Mouse (Mus musculus) thymus, adult 2 months (tissue): ENCODE results near the gene Thrsp. TPM values are rescaled to one million over a fixed set of nuclear protein-coding genes. Genes with fewer than 3 reads are reported as not detected.

Experiments
- DNase-seq: peaks from one replicate; pipeline ENCODE4 v3.0.0; 2021
- H3K27ac ChIP-seq: fragments of 200-500 bp; 2 replicates; pipeline ENCODE4 v1.5.1; 2012; ENCODE audit warnings: low read length, control low read depth; ENCODE audit not compliant: control insufficient read depth, insufficient read depth
- H3K27me3 ChIP-seq: fragments of 200-500 bp; 2 replicates; pipeline ENCODE4 v1.6.1; 2012; ENCODE audit warnings: mild to moderate bottlenecking, low read length, moderate library complexity, mixed read lengths; ENCODE audit not compliant: control insufficient read depth, insufficient read depth
- H3K36me3 ChIP-seq: fragments of 200-500 bp; 2 replicates; pipeline ENCODE4 v1.6.1; 2012; ENCODE audit warnings: mild to moderate bottlenecking, low read length, moderate library complexity; ENCODE audit not compliant: control insufficient read depth, insufficient read depth
- H3K4me1 ChIP-seq: fragments of 200-500 bp; replicated peaks from 2 replicates; pipeline ENCODE4 v1.6.1; 2012; ENCODE audit warnings: low read length; ENCODE audit not compliant: control insufficient read depth, insufficient read depth
- H3K4me3 ChIP-seq: fragments of 200-500 bp; 2 replicates; pipeline ENCODE4 v1.5.1; 2012; ENCODE audit warnings: mild to moderate bottlenecking, low read length, control low read depth, moderate library complexity; ENCODE audit not compliant: control insufficient read depth, insufficient read depth
- CTCF ChIP-seq: fragments of 200-500 bp; IDR thresholded peaks from 2 replicates; pipeline ENCODE4 v1.5.1; 2012; ENCODE audit warnings: mild to moderate bottlenecking, control low read depth, low read length, moderate library complexity, borderline replicate concordance; ENCODE audit not compliant: control insufficient read depth, poor library complexity, insufficient read depth; ENCODE audit errors: extremely low read depth
- POLR2A ChIP-seq: fragments of 200-500 bp; IDR thresholded peaks from 2 replicates; pipeline ENCODE4 v1.6.1; 2012; ENCODE audit warnings: mild to moderate bottlenecking, low read length, control low read depth, moderate library complexity; ENCODE audit not compliant: control insufficient read depth, poor library complexity, insufficient read depth; ENCODE audit errors: extremely low read depth
- WGBS: fragments of 180-500 bp; shearing (Covaris S2); methylation state at CpG from one replicate; pipeline ENCODE4 v1.1.7; 2018; 5-methylcytosine and 5-hydroxymethylcytosine counted together
- polyA plus RNA-seq: library from polyadenylated mRNA; depleted of rRNA; stranded (reverse); fragments of >200 nt; gene quantifications from 2 replicates; pipeline ENCODE4 v1.2.3, GENCODE M21; 2012

Thrsp gene
- polyA plus RNA-seq, 1 experiment, result 116 TPM

DNA sequence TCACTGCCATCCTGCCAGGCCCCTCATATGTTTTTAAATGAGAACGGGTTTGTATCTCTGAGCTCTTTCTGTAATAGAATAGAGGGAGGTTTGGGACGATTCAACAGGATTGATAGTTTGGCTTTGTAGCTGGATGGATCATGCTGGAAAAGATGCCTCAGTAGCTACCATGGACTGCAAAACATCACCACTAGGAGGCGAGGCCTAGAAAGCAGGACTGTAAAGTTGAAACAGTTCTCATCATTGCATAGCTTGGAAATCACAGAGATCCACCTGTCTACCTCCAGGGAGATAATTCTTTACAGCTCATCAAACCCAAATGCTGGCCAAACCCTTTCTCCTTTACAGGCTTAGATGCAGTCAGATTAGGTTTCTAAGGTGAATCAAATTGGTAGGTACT is 6.0 kb downstream of the Thrsp start:
- TF ChIP-seq POLR2A (no peak), CTCF (no peak)
- 95% methylated on average over 3 of the region's 3 CpGs for WGBS
- H3K36me3 ChIP-seq, result peaks cover 9% of the 10 kb centered on the region
- H3K27me3 ChIP-seq, result no peaks in the 10 kb centered on the region
- no peaks in the 10 kb centered on the region for H3K4me1 ChIP-seq
- DNase-seq, result no peak
- no peak overlapping the region for H3K4me3 ChIP-seq
- no peak overlapping the region for H3K27ac ChIP-seq

DNA sequence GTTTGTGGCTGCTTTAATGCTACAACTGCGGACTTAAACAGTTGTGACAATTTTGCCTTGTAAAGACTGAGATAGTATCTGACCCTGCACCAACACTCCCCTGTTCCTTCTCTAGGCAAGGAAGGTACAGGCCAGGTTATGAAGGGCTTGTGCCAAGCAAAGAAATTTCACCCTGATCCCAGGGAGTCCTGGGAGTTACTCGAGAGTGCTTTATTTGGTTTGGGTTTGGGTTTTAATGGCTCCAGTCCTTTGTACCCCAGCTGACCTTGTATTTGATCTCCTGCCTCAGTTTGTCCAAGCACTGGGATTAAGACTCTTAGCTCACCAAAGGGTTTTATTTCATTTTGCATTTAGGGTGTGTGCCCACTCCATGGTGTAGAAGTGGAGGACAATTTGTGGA is 6.4 kb downstream of the Thrsp start:
- no peak for TF ChIP-seq POLR2A
- no peak for TF ChIP-seq CTCF
- WGBS, result 95% methylated on average over 2 of the region's 2 CpGs
- no peak for DNase-seq
- no peaks in the 10 kb centered on the region for H3K4me1 ChIP-seq
- H3K27ac ChIP-seq, result no peak overlapping the region
- H3K36me3 ChIP-seq, result peaks cover 9% of the 10 kb centered on the region
- H3K27me3 ChIP-seq, result no peaks in the 10 kb centered on the region
- no peak overlapping the region for H3K4me3 ChIP-seq

DNA sequence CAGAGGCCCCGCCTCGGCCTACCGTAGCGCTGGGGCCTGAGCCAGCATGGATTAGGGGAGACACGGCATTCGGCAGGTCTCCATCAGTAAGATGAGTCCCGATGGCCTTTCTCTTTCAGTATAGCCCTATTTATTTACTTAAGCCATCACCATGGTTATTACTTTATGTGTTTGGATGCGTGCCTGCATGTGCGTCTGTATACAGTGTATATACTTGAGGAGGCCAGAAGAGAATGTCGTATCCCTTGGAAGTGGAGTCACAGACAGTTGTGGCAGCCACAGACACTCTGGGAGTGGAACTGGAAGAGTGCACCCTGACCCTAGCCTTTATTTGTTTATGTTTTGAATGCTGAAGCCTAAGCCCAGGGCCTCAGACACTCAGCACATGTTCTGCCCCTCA is 10.4 kb downstream of the Thrsp start:
- no peak for DNase-seq
- Histone ChIP-seq H3K27me3 (no peaks in the 10 kb centered on the region), H3K4me1 (no peaks in the 10 kb centered on the region), H3K36me3 (peaks cover 9% of the 10 kb centered on the region), H3K27ac (no peak overlapping the region), H3K4me3 (no peak overlapping the region)
- 95% methylated on average over 10 of the region's 10 CpGs for WGBS
- TF ChIP-seq POLR2A (no peak), CTCF (no peak)

DNA sequence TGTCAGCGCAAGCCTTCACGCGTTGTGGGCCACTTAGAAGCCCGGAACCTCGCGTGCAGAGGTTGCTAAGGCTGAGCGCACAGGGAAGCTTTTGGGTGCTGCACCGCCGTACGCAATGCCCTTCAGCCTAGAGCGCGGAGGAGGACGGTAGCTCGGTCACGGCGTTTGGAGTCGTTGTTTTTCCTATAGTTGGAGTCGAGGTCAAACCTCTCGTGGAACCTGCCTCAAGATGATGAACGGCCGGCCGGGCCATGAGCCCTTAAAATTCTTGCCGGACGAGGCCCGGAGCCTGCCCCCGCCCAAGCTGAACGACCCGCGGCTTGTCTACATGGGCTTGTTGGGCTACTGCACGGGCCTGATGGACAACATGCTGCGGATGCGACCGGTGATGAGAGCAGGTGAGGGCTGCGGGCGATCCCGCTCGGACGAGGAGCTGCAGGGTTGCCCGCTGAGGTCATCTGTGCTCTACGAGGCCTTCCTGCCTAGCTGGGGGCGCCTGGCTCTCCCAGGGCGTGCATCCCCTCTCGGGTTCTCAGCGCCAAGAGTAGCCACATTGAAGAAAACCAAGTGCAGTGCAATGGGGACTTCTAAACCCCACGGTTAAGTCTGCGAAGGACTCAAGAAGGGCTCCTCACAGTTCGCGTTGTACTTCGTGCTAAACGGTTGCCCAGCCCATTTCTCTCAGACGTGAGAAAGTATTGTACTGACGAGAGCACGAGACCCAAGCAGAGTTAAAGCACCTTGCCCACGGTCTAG is 17.4 kb downstream of the Thrsp start, which contains the start of gene Ndufc2:
Gene Ndufc2 (plus strand): TSS at position 44 of the 756 bp plus-strand sequence.
- H3K27me3 ChIP-seq, result no peaks in the 10 kb centered on the region
- H3K27ac ChIP-seq, result no peak within 1 kb of the TSS
- H3K36me3 ChIP-seq, result no peaks in the 10 kb centered on the region
- 0 out of 2 replicates have a peak, but pooled peaks have one; percentile 17 for TF ChIP-seq CTCF
- 0 out of 2 replicates have a peak, but pooled peaks have one; percentile 32 for TF ChIP-seq POLR2A
- WGBS, result under 1% methylated on average over 54 of the region's 54 CpGs
- peak; percentile 69 for DNase-seq
- peaks cover 8% of the 10 kb centered on the region for H3K4me1 ChIP-seq
- peak within 1 kb of the TSS; percentile 92 for H3K4me3 ChIP-seq

DNA sequence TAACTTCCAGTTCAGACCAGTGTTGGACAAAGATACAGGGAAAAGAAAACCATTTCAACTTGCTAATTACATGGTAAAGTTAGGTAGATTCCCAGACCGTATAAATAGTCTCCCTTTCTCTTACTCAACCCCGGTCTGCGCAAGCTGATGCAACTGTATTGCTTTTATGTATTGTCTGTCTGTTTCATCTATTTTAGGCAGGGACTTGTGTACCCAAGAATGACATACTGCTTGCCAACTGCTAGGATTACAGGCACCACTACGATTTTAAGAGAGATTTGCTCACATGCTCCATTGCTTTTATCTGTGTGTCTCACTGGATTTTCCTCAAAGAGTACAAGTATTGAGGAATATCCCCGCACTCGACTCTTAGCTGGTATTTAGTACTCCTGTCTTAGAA is 18.6 kb downstream of the Thrsp start:
- H3K4me3 ChIP-seq, result no peak overlapping the region
- no peak for DNase-seq
- no peak for TF ChIP-seq CTCF
- TF ChIP-seq POLR2A, result no peak
- 94% methylated on average over 6 of the region's 6 CpGs for WGBS
- no peaks in the 10 kb centered on the region for H3K27me3 ChIP-seq
- H3K27ac ChIP-seq, result no peak overlapping the region
- no peaks in the 10 kb centered on the region for H3K36me3 ChIP-seq
- H3K4me1 ChIP-seq, result peaks cover 8% of the 10 kb centered on the region

DNA sequence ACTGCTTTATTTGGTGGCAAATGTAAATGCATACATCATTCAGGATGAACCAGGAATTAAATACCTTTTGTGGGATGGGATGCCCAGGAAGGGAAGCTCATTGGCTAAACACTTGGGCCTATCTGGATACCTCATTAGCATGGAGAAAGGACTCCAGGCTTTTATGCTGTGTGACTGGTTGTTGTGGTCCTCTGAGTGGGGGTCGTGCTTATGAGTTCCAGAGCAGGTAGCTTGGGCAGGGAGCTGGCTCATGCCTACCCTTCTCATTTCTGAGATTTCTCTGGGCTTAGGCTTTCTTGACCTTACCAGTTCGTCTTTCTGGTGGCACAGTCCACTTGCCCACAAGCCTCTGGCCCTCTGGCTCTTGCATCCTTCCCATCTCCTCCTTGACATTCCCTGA is 23.2 kb downstream of the Thrsp start:
- Histone ChIP-seq H3K27me3 (no peaks in the 10 kb centered on the region), H3K4me3 (no peak overlapping the region), H3K36me3 (peaks cover 18% of the 10 kb centered on the region), H3K27ac (no peak overlapping the region), H3K4me1 (no peaks in the 10 kb centered on the region)
- no peak for DNase-seq
- 90% methylated on average over 2 of the region's 2 CpGs for WGBS
- TF ChIP-seq CTCF, result no peak
- TF ChIP-seq POLR2A, result no peak
